Mouse (Mus musculus) olfactory bulb, adult 2 months (tissue): ENCODE results near the gene Tbpl2.

ENCODE experiments used
- CTCF ChIP-seq: fragments of 200-500 bp; IDR thresholded peaks from 2 replicates; pipeline ENCODE4 v1.5.1; 2012; ENCODE audit warnings: low read depth, mild to moderate bottlenecking, low read length, moderate library complexity; ENCODE audit not compliant: insufficient read depth
- POLR2A ChIP-seq: fragments of 200-500 bp; IDR thresholded peaks from 2 replicates; pipeline ENCODE4 v1.6.1; 2012; ENCODE audit warnings: mild to moderate bottlenecking, low read depth, low read length, moderate library complexity; ENCODE audit not compliant: insufficient read depth

- TF ChIP-seq CTCF (no peak), POLR2A (no peak)
These were observed 55.9 kb downstream of the Tbpl2 start for GRCm38 (mm10) chr2:24040531-24040930.
